Mouse (Mus musculus) midbrain, postnatal 0 days (tissue): ENCODE data around the gene Olfr701. TPM values are rescaled to one million over a fixed set of nuclear protein-coding genes. Genes with fewer than 3 reads are reported as not detected.
A peak's percentile ranks its signal among the peaks of the same experiment; 100 is the strongest.

Experiments
- ATAC-seq: fragments of 200-750 bp; cut with Nextera tagmentation; 2 replicates; pipeline ENCODE4 v1.8.0; 2017; ENCODE audit warnings: moderate number of reproducible peaks, mild to moderate bottlenecking, moderate TSS enrichment, moderate library complexity; ENCODE audit not compliant: low FRiP score
- DNase-seq: peaks from one replicate; pipeline ENCODE4 v3.0.0-alpha.2; 2015; ENCODE audit warnings: low spot score
- H3K27ac ChIP-seq: fragments of 300-500 bp; sonication (generic); 2 replicates; pipeline ENCODE4 v1.5.1; 2014; ENCODE audit warnings: low read depth, mild to moderate bottlenecking, low read length, mixed read lengths
- H3K27me3 ChIP-seq: fragments of 300-500 bp; sonication (generic); 2 replicates; pipeline ENCODE4 v1.6.1; 2014; ENCODE audit warnings: low read length, control low read depth, mixed read lengths; ENCODE audit not compliant: insufficient read depth
- H3K36me3 ChIP-seq: fragments of 300-500 bp; sonication (generic); 2 replicates; pipeline ENCODE4 v1.6.1; 2014; ENCODE audit warnings: low read length, control low read depth, mixed read lengths; ENCODE audit not compliant: insufficient read depth
- H3K4me1 ChIP-seq: fragments of 300-500 bp; sonication (generic); 2 replicates; pipeline ENCODE4 v1.6.1; 2014; ENCODE audit warnings: mild to moderate bottlenecking, control low read depth, antibody characterized with exemption, low read length, mixed read lengths; ENCODE audit not compliant: insufficient read depth
- H3K4me2 ChIP-seq: fragments of 300-500 bp; sonication (generic); 2 replicates; pipeline ENCODE4 v1.6.1; 2014; ENCODE audit warnings: low read depth, mild to moderate bottlenecking, low read length, mixed read lengths; ENCODE audit not compliant: poor library complexity, severe bottlenecking
- H3K4me3 ChIP-seq: fragments of 300-500 bp; sonication (generic); 2 replicates; pipeline ENCODE4 v1.5.1; 2014; ENCODE audit warnings: low read depth, mild to moderate bottlenecking, low read length, moderate library complexity
- H3K9ac ChIP-seq: fragments of 300-500 bp; sonication (generic); replicated peaks from 2 replicates; pipeline ENCODE4 v1.6.1; 2014; ENCODE audit warnings: mild to moderate bottlenecking, low read length, moderate library complexity, mixed read lengths; ENCODE audit not compliant: poor library complexity, severe bottlenecking
- H3K9me3 ChIP-seq: fragments of 300-500 bp; sonication (generic); 2 replicates; pipeline ENCODE4 v1.6.1; 2016; ENCODE audit warnings: low read length, control low read depth
- CTCF ChIP-seq: IDR thresholded peaks from 2 replicates; pipeline ENCODE4 v1.5.1; 2016; ENCODE audit warnings: antibody characterized with exemption, mild to moderate bottlenecking
- WGBS: fragments of 180-500 bp; shearing (Covaris S2); extraction: QIAGEN DNeasy Blood & Tissue Kit; methylation state at CpG from one replicate; pipeline ENCODE4 v1.1.7; 2014; 5-methylcytosine and 5-hydroxymethylcytosine counted together
- polyA plus RNA-seq: library from polyadenylated mRNA; unstranded; fragments of >200 nt; fragmentation: Nextera tagmentation; extraction: Ambion mirVana; gene quantifications from 2 replicates; pipeline ENCODE4 v1.2.1, GENCODE M21; 2015
- total RNA-seq: library from RNA; depleted of rRNA; stranded (reverse); fragments of >200 nt; gene quantifications from 2 replicates; pipeline ENCODE4 v1.2.3, GENCODE M21; 2014; rRNA removed

Olfr701 gene
- not detected in 2 replicates for total RNA-seq
- not detected in 2 replicates for polyA plus RNA-seq

- TF ChIP-seq CTCF = no peak
Observed at GRCm38 (mm10) chr7:106813829-106814228, at the start of gene Olfr701. Olfr701 (plus strand) TSS chr7:106814129.

GRCm38 (mm10) chr7:106788330-106788729 lies 25.6 kb upstream of the Olfr701 start:
- Histone ChIP-seq H3K27ac (no peak overlapping the region), H3K9ac (no peak overlapping the region), H3K36me3 (no peaks in the 10 kb centered on the region), H3K9me3 (no peaks in the 10 kb centered on the region), H3K4me1 (no peaks in the 10 kb centered on the region), H3K27me3 (no peaks in the 10 kb centered on the region), H3K4me3 (no peak overlapping the region), H3K4me2 (no peak overlapping the region)
- ATAC-seq (no peak), DNase-seq (no peak)
- no peak for TF ChIP-seq CTCF

More at GRCm38 (mm10) chr7:106813829-106814228, at the start of gene Olfr701:
- no peaks in the 10 kb centered on the region for H3K27me3 ChIP-seq
- H3K4me2 ChIP-seq = no peak within 1 kb of the TSS
- WGBS = 84% methylated on average over 2 of the region's 2 CpGs
- ATAC-seq (no peak), DNase-seq (no peak)
- no peak within 1 kb of the TSS for H3K9ac ChIP-seq
- no peak within 1 kb of the TSS for H3K27ac ChIP-seq
- H3K9me3 ChIP-seq = no peaks in the 10 kb centered on the region
- H3K4me3 ChIP-seq = no peak within 1 kb of the TSS
- H3K36me3 ChIP-seq = no peaks in the 10 kb centered on the region
- H3K4me1 ChIP-seq = no peaks in the 10 kb centered on the region

GRCm38 (mm10) chr7:106793098-106793497 lies 20.8 kb upstream of the Olfr701 start, which contains the start of gene Olfr699:
Olfr699 (minus strand) TSS chr7:106793198.
- Histone ChIP-seq H3K9me3 (no peaks in the 10 kb centered on the region), H3K4me2 (no peak within 1 kb of the TSS), H3K27me3 (no peaks in the 10 kb centered on the region), H3K27ac (no peak within 1 kb of the TSS), H3K9ac (no peak within 1 kb of the TSS), H3K4me3 (no peak within 1 kb of the TSS), H3K36me3 (no peaks in the 10 kb centered on the region), H3K4me1 (no peaks in the 10 kb centered on the region)
- 82% methylated on average over 1 of the region's 1 CpGs for WGBS
- ATAC-seq (no peak), DNase-seq (no peak)
- TF ChIP-seq CTCF = no peak

GRCm38 (mm10) chr7:106808734-106809133 lies 5.2 kb upstream of the Olfr701 start, which contains the start of gene Olfr700:
Olfr700 (minus strand) TSS chr7:106808834.
- Histone ChIP-seq H3K9me3 (no peaks in the 10 kb centered on the region), H3K4me3 (no peak within 1 kb of the TSS), H3K4me2 (no peak within 1 kb of the TSS), H3K27ac (no peak within 1 kb of the TSS), H3K36me3 (no peaks in the 10 kb centered on the region), H3K9ac (no peak within 1 kb of the TSS), H3K4me1 (no peaks in the 10 kb centered on the region), H3K27me3 (no peaks in the 10 kb centered on the region)
- DNase-seq (no peak), ATAC-seq (no peak)
- no peak for TF ChIP-seq CTCF
- 84% methylated on average over 1 of the region's 1 CpGs for WGBS

GRCm38 (mm10) chr7:106815775-106816174 lies 1.8 kb downstream of the Olfr701 start:
- Histone ChIP-seq H3K36me3 (no peaks in the 10 kb centered on the region), H3K9me3 (no peaks in the 10 kb centered on the region), H3K4me3 (no peak overlapping the region), H3K4me2 (no peak overlapping the region), H3K4me1 (no peaks in the 10 kb centered on the region), H3K27me3 (no peaks in the 10 kb centered on the region), H3K27ac (no peak overlapping the region), H3K9ac (no peak overlapping the region)
- TF ChIP-seq CTCF = peak; percentile 20
- 71% methylated on average over 2 of the region's 2 CpGs for WGBS
- ATAC-seq = no peak
- peak; percentile 24 for DNase-seq

- Histone ChIP-seq H3K9me3 (no peaks in the 10 kb centered on the region), H3K27me3 (no peaks in the 10 kb centered on the region), H3K27ac (no peak overlapping the region), H3K36me3 (no peaks in the 10 kb centered on the region), H3K4me3 (no peak overlapping the region), H3K9ac (no peak overlapping the region), H3K4me2 (no peak overlapping the region), H3K4me1 (no peaks in the 10 kb centered on the region)
- TF ChIP-seq CTCF = no peak
- no peak for ATAC-seq
- DNase-seq = no peak
Observed at GRCm38 (mm10) chr7:106818414-106818813, 4.5 kb downstream of the Olfr701 start.
